Mouse (Mus musculus) intestine, embryonic 14.5 days (tissue): ENCODE measurements at regions not wholly inside any gene's neighbourhood (a gene's known extent, or its start where the extent isn't known, plus 50 kb on each side); places are given as distances from the start of the nearest gene placed in this dataset.

Experiments
- ATAC-seq: fragments of 200-750 bp; cut with Nextera tagmentation; replicated peaks from 2 replicates; pipeline ENCODE4 v1.8.0; 2017; ENCODE audit warnings: low read depth, moderate number of reproducible peaks, moderate TSS enrichment, moderate library complexity; ENCODE audit not compliant: low FRiP score, low TSS enrichment
- DNase-seq: peaks from one replicate; pipeline ENCODE4 v3.0.0-alpha.2; 2018; ENCODE audit warnings: low spot score
- H3K27ac ChIP-seq: fragments of 300-500 bp; sonication (generic); 2 replicates; pipeline ENCODE4 v1.5.1; 2014; ENCODE audit warnings: low read depth, mild to moderate bottlenecking, control low read depth
- H3K27me3 ChIP-seq: fragments of 300-500 bp; sonication (generic); replicated peaks from 2 replicates; pipeline ENCODE4 v1.6.1; 2014; ENCODE audit warnings: low read length, control low read depth; ENCODE audit not compliant: control insufficient read depth, insufficient read depth
- H3K36me3 ChIP-seq: fragments of 300-500 bp; sonication (generic); 2 replicates; pipeline ENCODE4 v1.6.1; 2014; ENCODE audit warnings: low read length, control low read depth; ENCODE audit not compliant: control insufficient read depth, insufficient read depth
- H3K4me1 ChIP-seq: fragments of 300-500 bp; sonication (generic); replicated peaks from 2 replicates; pipeline ENCODE4 v1.6.1; 2014; ENCODE audit warnings: low read length, control low read depth, mixed read lengths; ENCODE audit not compliant: control insufficient read depth, insufficient read depth
- H3K4me2 ChIP-seq: fragments of 300-500 bp; sonication (generic); 2 replicates; pipeline ENCODE4 v1.6.1; 2014; ENCODE audit warnings: low read length
- H3K4me3 ChIP-seq: fragments of 300-500 bp; sonication (generic); 2 replicates; pipeline ENCODE4 v1.5.1; 2014; ENCODE audit warnings: low read depth, low read length, control low read depth, mixed read lengths
- H3K9ac ChIP-seq: fragments of 300-500 bp; sonication (generic); 2 replicates; pipeline ENCODE4 v1.6.1; 2014; ENCODE audit warnings: mild to moderate bottlenecking, low read length
- H3K9me3 ChIP-seq: fragments of 300-500 bp; sonication (generic); 2 replicates; pipeline ENCODE4 v1.6.1; 2016; ENCODE audit warnings: low read length, control low read depth; ENCODE audit not compliant: control insufficient read depth
- WGBS: fragments of 180-500 bp; shearing (Covaris S2); extraction: QIAGEN DNeasy Blood & Tissue Kit; methylation state at CpG from one replicate; pipeline ENCODE4 v1.1.7; 2014; 5-methylcytosine and 5-hydroxymethylcytosine counted together

DNA sequence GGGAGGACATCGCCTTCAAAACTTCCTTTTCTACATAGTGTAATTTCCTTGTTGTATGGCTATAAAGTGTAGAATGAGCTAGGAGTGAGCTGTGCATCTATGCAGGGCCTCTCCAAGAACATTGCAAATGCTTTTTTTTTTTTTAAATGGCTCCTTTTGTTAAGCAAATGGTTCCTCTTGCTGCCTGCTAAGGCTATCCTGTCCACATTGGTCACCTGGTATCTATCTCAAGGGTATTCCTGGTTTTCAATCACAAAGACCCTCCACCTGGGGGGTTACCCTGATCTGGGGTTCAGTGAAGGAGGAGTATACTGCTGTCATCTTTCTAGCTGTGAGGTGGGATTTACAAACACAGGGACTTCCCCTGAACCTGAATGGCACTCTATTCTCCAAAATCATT, 112.9 kb upstream of the Sall1 start:
- DNase-seq = no peak
- H3K4me2 ChIP-seq = no peak overlapping the region
- no peaks in the 10 kb centered on the region for H3K9me3 ChIP-seq
- H3K9ac ChIP-seq = no peak overlapping the region
- H3K36me3 ChIP-seq = no peaks in the 10 kb centered on the region
- H3K27me3 ChIP-seq = no peaks in the 10 kb centered on the region
- H3K4me1 ChIP-seq = peaks cover 7% of the 10 kb centered on the region; the same call in 1 of the 2 replicates
- no peak overlapping the region for H3K27ac ChIP-seq
- H3K4me3 ChIP-seq = no peak overlapping the region
- no peak for ATAC-seq
- 94% methylated on average over 1 of the region's 1 CpGs for WGBS

GRCm38 (mm10) chr8:89153605-89154004, 109.6 kb upstream of the Sall1 start:
- H3K27me3 ChIP-seq = no peaks in the 10 kb centered on the region
- no peak for ATAC-seq
- WGBS = 41% methylated on average over 3 of the region's 3 CpGs
- H3K27ac ChIP-seq = 0 out of 2 replicates have a peak overlapping the region, but pooled peaks have one; percentile 6
- no peak overlapping the region for H3K4me3 ChIP-seq
- H3K4me1 ChIP-seq = peaks cover 7% of the 10 kb centered on the region; the same call in 1 of the 2 replicates
- DNase-seq = no peak
- no peaks in the 10 kb centered on the region for H3K9me3 ChIP-seq
- H3K36me3 ChIP-seq = no peaks in the 10 kb centered on the region
- no peak overlapping the region for H3K9ac ChIP-seq
- peak overlapping the region; percentile 23; the same call in 1 of the 2 replicates for H3K4me2 ChIP-seq

GRCm38 (mm10) chr8:89152867-89153595, 109.1 kb upstream of the Sall1 start:
- Histone ChIP-seq H3K4me2 (peak overlapping the region; percentile 23; the same call in 1 of the 2 replicates), H3K4me3 (no peak overlapping the region), H3K36me3 (no peaks in the 10 kb centered on the region), H3K9me3 (no peaks in the 10 kb centered on the region), H3K27me3 (no peaks in the 10 kb centered on the region), H3K9ac (no peak overlapping the region), H3K27ac (0 out of 2 replicates have a peak overlapping the region, but pooled peaks have one; percentile 6), H3K4me1 (peaks cover 7% of the 10 kb centered on the region; the same call in 1 of the 2 replicates)
- DNase-seq (no peak), ATAC-seq (no peak)
- WGBS = 18% methylated on average over 17 of the region's 17 CpGs

- H3K27ac ChIP-seq = no peak overlapping the region
- no peaks in the 10 kb centered on the region for H3K36me3 ChIP-seq
- DNase-seq = no peak
- no peak overlapping the region for H3K4me2 ChIP-seq
- ATAC-seq = no peak
- H3K9me3 ChIP-seq = no peaks in the 10 kb centered on the region
- no peak overlapping the region for H3K4me3 ChIP-seq
- 48% methylated on average over 8 of the region's 8 CpGs for WGBS
- H3K4me1 ChIP-seq = peaks cover 7% of the 10 kb centered on the region; the same call in 1 of the 2 replicates
- no peak overlapping the region for H3K9ac ChIP-seq
- no peaks in the 10 kb centered on the region for H3K27me3 ChIP-seq
These were observed 108.4 kb upstream of the Sall1 start for GRCm38 (mm10) chr8:89152331-89152730.

GRCm38 (mm10) chr8:89150952-89151351, 107.0 kb upstream of the Sall1 start:
- WGBS = 82% methylated on average over 2 of the region's 2 CpGs
- Histone ChIP-seq H3K27me3 (no peaks in the 10 kb centered on the region), H3K4me3 (no peak overlapping the region)

GRCm38 (mm10) chr8:89141529-89142235, 97.7 kb upstream of the Sall1 start:
- no peaks in the 10 kb centered on the region for H3K27me3 ChIP-seq
- DNase-seq (peak; percentile 44), ATAC-seq (no peak)
- H3K4me1 ChIP-seq = no peaks in the 10 kb centered on the region
- 64% methylated on average over 8 of the region's 8 CpGs for WGBS
- no peak overlapping the region for H3K4me3 ChIP-seq
- no peak overlapping the region for H3K4me2 ChIP-seq
- no peaks in the 10 kb centered on the region for H3K9me3 ChIP-seq
- H3K27ac ChIP-seq = no peak overlapping the region
- H3K9ac ChIP-seq = no peak overlapping the region
- H3K36me3 ChIP-seq = no peaks in the 10 kb centered on the region

More at GRCm38 (mm10) chr8:89150952-89151351, 107.0 kb upstream of the Sall1 start:
- Histone ChIP-seq H3K9ac (no peak overlapping the region), H3K4me1 (peaks cover 7% of the 10 kb centered on the region; the same call in 1 of the 2 replicates), H3K27ac (no peak overlapping the region), H3K9me3 (no peaks in the 10 kb centered on the region), H3K4me2 (no peak overlapping the region), H3K36me3 (no peaks in the 10 kb centered on the region)
- no peak for ATAC-seq
- DNase-seq = no peak

- no peak overlapping the region for H3K27ac ChIP-seq
- no peak overlapping the region for H3K4me3 ChIP-seq
- H3K4me1 ChIP-seq = no peaks in the 10 kb centered on the region
- no peaks in the 10 kb centered on the region for H3K36me3 ChIP-seq
- no peak overlapping the region for H3K9ac ChIP-seq
- H3K4me2 ChIP-seq = no peak overlapping the region
- DNase-seq = no peak
- H3K9me3 ChIP-seq = no peaks in the 10 kb centered on the region
- no peaks in the 10 kb centered on the region for H3K27me3 ChIP-seq
- 60% methylated on average over 3 of the region's 3 CpGs for WGBS
- no peak for ATAC-seq
These were observed 95.9 kb upstream of the Sall1 start for GRCm38 (mm10) chr8:89139876-89140275.

GRCm38 (mm10) chr8:89138416-89139125, 94.6 kb upstream of the Sall1 start:
- Histone ChIP-seq H3K4me3 (no peak overlapping the region), H3K4me1 (peaks cover 5% of the 10 kb centered on the region; the same call in 1 of the 2 replicates), H3K9me3 (no peaks in the 10 kb centered on the region), H3K27me3 (no peaks in the 10 kb centered on the region), H3K36me3 (no peaks in the 10 kb centered on the region), H3K4me2 (no peak overlapping the region), H3K9ac (no peak overlapping the region), H3K27ac (no peak overlapping the region)
- ATAC-seq = no peak
- peak; percentile 46 for DNase-seq
- 55% methylated on average over 8 of the region's 8 CpGs for WGBS
